In genomic region chr10:63771656-63772055, GRCm38 (mm10) we compare ENCODE assay signal across 18 mouse cellular contexts.
"Had no signal": no experiment of that assay in that cellular context is flagged by ENCODE, and none has a peak within 500 bp of the region (broad histone marks: within the 10 kb centered on the region; RNA-seq: fewer than 3 reads in every experiment).

No protein-coding gene starts in this region.

- H3K9me3 ChIP-seq: liver, embryonic 12.5 days; midbrain, embryonic 10.5 days; midbrain, embryonic 12.5 days; neural tube, embryonic 12.5 days had no signal

- H3K4me3 ChIP-seq: liver, embryonic 12.5 days; midbrain, embryonic 10.5 days; midbrain, embryonic 12.5 days; myocyte; neural tube, embryonic 12.5 days had no signal

- H3K27me3 ChIP-seq: liver, embryonic 12.5 days; midbrain, embryonic 12.5 days; neural tube, embryonic 12.5 days had no signal

- ATAC-seq: liver, embryonic 12.5 days; midbrain, embryonic 16.5 days had no signal

- H3K4me1 ChIP-seq: liver, embryonic 12.5 days; midbrain, embryonic 10.5 days; midbrain, embryonic 12.5 days; neural tube, embryonic 12.5 days had no signal

- DNase-seq: lung, adult 18-20 months; lung, embryonic 14.5 days; lung, postnatal 10 days; lung, postnatal 4 days; right cerebral cortex, adult 18-20 months; right cerebral cortex, postnatal 25 days; right cerebral cortex, postnatal 4 days; spleen, adult 18-20 months; thymus, adult 18-20 months; thymus, postnatal 14 days; thymus, postnatal 36 days had no signal

- H3K4me2 ChIP-seq: liver, embryonic 12.5 days; lung, embryonic 14.5 days; midbrain, embryonic 12.5 days; neural tube, embryonic 12.5 days had no signal

- H3K27ac ChIP-seq: liver, embryonic 12.5 days; liver, embryonic 14.5 days; midbrain, embryonic 10.5 days; midbrain, embryonic 12.5 days; neural tube, embryonic 12.5 days had no signal

- H3K9ac ChIP-seq: liver, embryonic 12.5 days; liver, embryonic 14.5 days; lung, embryonic 14.5 days; midbrain, embryonic 12.5 days; neural tube, embryonic 12.5 days had no signal

- H3K36me3 ChIP-seq: liver, embryonic 12.5 days; midbrain, embryonic 10.5 days; midbrain, embryonic 12.5 days; neural tube, embryonic 12.5 days had no signal
